Mouse (Mus musculus) neural tube, embryonic 15.5 days (tissue): ENCODE measurements around the gene Irgc1. TPM values are rescaled to one million over a fixed set of nuclear protein-coding genes. Genes with fewer than 3 reads are reported as not detected.

ENCODE experiments used
- ATAC-seq: fragments of 200-750 bp; cut with Nextera tagmentation; 2 replicates; pipeline ENCODE4 v1.8.0; 2017; ENCODE audit warnings: mild to moderate bottlenecking, moderate TSS enrichment, moderate library complexity; ENCODE audit not compliant: low FRiP score
- H3K27ac ChIP-seq: fragments of 300-500 bp; sonication (generic); replicated peaks from 2 replicates; pipeline ENCODE4 v1.5.1; 2015; ENCODE audit warnings: mild to moderate bottlenecking, inconsistent platforms
- H3K27me3 ChIP-seq: fragments of 300-500 bp; sonication (generic); replicated peaks from 2 replicates; pipeline ENCODE4 v1.6.1; 2015; ENCODE audit warnings: inconsistent platforms
- H3K36me3 ChIP-seq: fragments of 300-500 bp; sonication (generic); 2 replicates; pipeline ENCODE4 v1.6.1; 2015; ENCODE audit warnings: inconsistent platforms
- H3K4me1 ChIP-seq: fragments of 300-500 bp; sonication (generic); 2 replicates; pipeline ENCODE4 v1.6.1; 2015; ENCODE audit warnings: inconsistent platforms
- H3K4me2 ChIP-seq: fragments of 300-500 bp; sonication (generic); 2 replicates; pipeline ENCODE4 v1.6.1; 2015; ENCODE audit warnings: inconsistent platforms, mild to moderate bottlenecking, moderate library complexity
- H3K4me3 ChIP-seq: fragments of 300-500 bp; sonication (generic); replicated peaks from 2 replicates; pipeline ENCODE4 v1.5.1; 2015; ENCODE audit warnings: mild to moderate bottlenecking, inconsistent platforms
- H3K9ac ChIP-seq: fragments of 300-500 bp; sonication (generic); replicated peaks from 2 replicates; pipeline ENCODE4 v1.6.1; 2015; ENCODE audit warnings: mild to moderate bottlenecking, inconsistent platforms
- H3K9me3 ChIP-seq: fragments of 300-500 bp; sonication (generic); replicated peaks from 2 replicates; pipeline ENCODE4 v1.6.1; 2016; ENCODE audit warnings: inconsistent platforms
- WGBS: fragments of 180-500 bp; shearing (Covaris S2); methylation state at CpG from one replicate; pipeline ENCODE4 v1.1.7; 2015; ENCODE audit warnings: mixed read lengths; 5-methylcytosine and 5-hydroxymethylcytosine counted together
- polyA plus RNA-seq: library from polyadenylated mRNA; unstranded; fragments of >200 nt; fragmentation: Nextera tagmentation; extraction: Ambion mirVana; gene quantifications from 2 replicates; pipeline ENCODE4 v1.2.1, GENCODE M21; 2015

The Irgc1 gene
- polyA plus RNA-seq, 1 experiment from 2014 or later: not detected

GRCm38 (mm10) chr7:24469126-24469525 is 17.0 kb upstream of the Irgc1 start:
- no peaks in the 10 kb centered on the region for H3K27me3 ChIP-seq
- H3K27ac ChIP-seq: no peak overlapping the region
- H3K9ac ChIP-seq: no peak overlapping the region
- no peaks in the 10 kb centered on the region for H3K9me3 ChIP-seq
- H3K36me3 ChIP-seq: no peaks in the 10 kb centered on the region
- H3K4me2 ChIP-seq: no peak overlapping the region
- WGBS: 79% methylated on average over 3 of the region's 3 CpGs
- no peak for ATAC-seq
- H3K4me1 ChIP-seq: 0 out of 2 replicates have a peak, but pooled peaks cover under 1% of the 10 kb centered on the region
- no peak overlapping the region for H3K4me3 ChIP-seq

GRCm38 (mm10) chr7:24467886-24468285 is 15.8 kb upstream of the Irgc1 start:
- H3K4me1 ChIP-seq: peaks cover 4% of the 10 kb centered on the region
- no peaks in the 10 kb centered on the region for H3K27me3 ChIP-seq
- H3K4me2 ChIP-seq: no peak overlapping the region
- H3K36me3 ChIP-seq: no peaks in the 10 kb centered on the region
- 83% methylated on average over 5 of the region's 5 CpGs for WGBS
- H3K27ac ChIP-seq: no peak overlapping the region
- H3K4me3 ChIP-seq: no peak overlapping the region
- ATAC-seq: no peak
- no peaks in the 10 kb centered on the region for H3K9me3 ChIP-seq
- H3K9ac ChIP-seq: no peak overlapping the region

- WGBS: 92% methylated on average over 6 of the region's 6 CpGs
- ATAC-seq: no peak
- Histone ChIP-seq H3K27me3 (no peaks in the 10 kb centered on the region), H3K4me1 (peaks cover 11% of the 10 kb centered on the region), H3K9ac (no peak overlapping the region), H3K27ac (no peak overlapping the region), H3K4me3 (no peak overlapping the region), H3K9me3 (no peaks in the 10 kb centered on the region), H3K4me2 (no peak overlapping the region), H3K36me3 (no peaks in the 10 kb centered on the region)
Measured at GRCm38 (mm10) chr7:24466835-24467234, 14.7 kb upstream of the Irgc1 start.

GRCm38 (mm10) chr7:24462388-24463319 is 10.6 kb upstream of the Irgc1 start, which contains the start of gene Plaur:
Gene Plaur (plus strand): TSS chr7:24462484.
- H3K4me1 ChIP-seq: peaks cover 11% of the 10 kb centered on the region
- peak within 1 kb of the TSS; percentile 45 for H3K4me2 ChIP-seq
- H3K4me3 ChIP-seq: peak within 1 kb of the TSS; percentile 14
- H3K27me3 ChIP-seq: no peaks in the 10 kb centered on the region
- H3K9ac ChIP-seq: no peak within 1 kb of the TSS
- H3K36me3 ChIP-seq: no peaks in the 10 kb centered on the region
- WGBS: 6% methylated on average over 27 of the region's 27 CpGs
- H3K27ac ChIP-seq: no peak within 1 kb of the TSS
- ATAC-seq: peak; percentile 38
- no peaks in the 10 kb centered on the region for H3K9me3 ChIP-seq

GRCm38 (mm10) chr7:24461376-24462051 is 9.4 kb upstream of the Irgc1 start:
- Histone ChIP-seq H3K4me2 (no peak overlapping the region), H3K9me3 (no peaks in the 10 kb centered on the region), H3K36me3 (no peaks in the 10 kb centered on the region), H3K27ac (no peak overlapping the region), H3K4me1 (peaks cover 11% of the 10 kb centered on the region), H3K9ac (no peak overlapping the region), H3K27me3 (no peaks in the 10 kb centered on the region), H3K4me3 (no peak overlapping the region)
- 61% methylated on average over 14 of the region's 14 CpGs for WGBS
- no peak for ATAC-seq

GRCm38 (mm10) chr7:24459843-24460242 is 7.7 kb upstream of the Irgc1 start:
- peaks cover 11% of the 10 kb centered on the region for H3K4me1 ChIP-seq
- H3K27me3 ChIP-seq: no peaks in the 10 kb centered on the region
- no peak for ATAC-seq
- 54% methylated on average over 3 of the region's 3 CpGs for WGBS
- H3K27ac ChIP-seq: no peak overlapping the region
- no peak overlapping the region for H3K4me3 ChIP-seq
- H3K9me3 ChIP-seq: no peaks in the 10 kb centered on the region
- H3K36me3 ChIP-seq: no peaks in the 10 kb centered on the region
- H3K4me2 ChIP-seq: no peak overlapping the region
- H3K9ac ChIP-seq: no peak overlapping the region

GRCm38 (mm10) chr7:24459440-24459839 is 7.3 kb upstream of the Irgc1 start:
- Histone ChIP-seq H3K4me3 (no peak overlapping the region), H3K36me3 (no peaks in the 10 kb centered on the region), H3K4me1 (peaks cover 11% of the 10 kb centered on the region), H3K4me2 (no peak overlapping the region), H3K27ac (no peak overlapping the region), H3K9me3 (no peaks in the 10 kb centered on the region), H3K9ac (no peak overlapping the region), H3K27me3 (no peaks in the 10 kb centered on the region)
- no peak for ATAC-seq
- WGBS: 91% methylated on average over 5 of the region's 5 CpGs

GRCm38 (mm10) chr7:24457726-24458370 is 5.8 kb upstream of the Irgc1 start:
- Histone ChIP-seq H3K9me3 (no peaks in the 10 kb centered on the region), H3K27me3 (no peaks in the 10 kb centered on the region), H3K9ac (no peak overlapping the region), H3K4me3 (no peak overlapping the region), H3K4me2 (no peak overlapping the region), H3K36me3 (no peaks in the 10 kb centered on the region), H3K27ac (no peak overlapping the region), H3K4me1 (peaks cover 6% of the 10 kb centered on the region)
- 56% methylated on average over 10 of the region's 10 CpGs for WGBS
- ATAC-seq: no peak

- Histone ChIP-seq H3K4me2 (no peak overlapping the region), H3K9me3 (no peaks in the 10 kb centered on the region), H3K4me1 (no peaks in the 10 kb centered on the region), H3K27ac (no peak overlapping the region), H3K9ac (no peak overlapping the region), H3K36me3 (no peaks in the 10 kb centered on the region), H3K4me3 (no peak overlapping the region), H3K27me3 (no peaks in the 10 kb centered on the region)
- WGBS: 84% methylated on average over 5 of the region's 5 CpGs
- ATAC-seq: no peak
Measured at GRCm38 (mm10) chr7:24455726-24456125, 3.6 kb upstream of the Irgc1 start.

GRCm38 (mm10) chr7:24454199-24454598 is 2.1 kb upstream of the Irgc1 start:
- 75% methylated on average over 2 of the region's 2 CpGs for WGBS
- Histone ChIP-seq H3K9ac (no peak overlapping the region), H3K4me1 (no peaks in the 10 kb centered on the region), H3K27ac (no peak overlapping the region), H3K27me3 (no peaks in the 10 kb centered on the region), H3K36me3 (no peaks in the 10 kb centered on the region), H3K9me3 (no peaks in the 10 kb centered on the region), H3K4me3 (no peak overlapping the region), H3K4me2 (no peak overlapping the region)
- ATAC-seq: no peak

GRCm38 (mm10) chr7:24450585-24451017 is 1.5 kb downstream of the Irgc1 start:
- Histone ChIP-seq H3K4me1 (no peaks in the 10 kb centered on the region), H3K4me3 (no peak overlapping the region), H3K4me2 (no peak overlapping the region), H3K27me3 (no peaks in the 10 kb centered on the region), H3K27ac (no peak overlapping the region), H3K9me3 (no peaks in the 10 kb centered on the region), H3K9ac (no peak overlapping the region), H3K36me3 (no peaks in the 10 kb centered on the region)
- 69% methylated on average over 9 of the region's 9 CpGs for WGBS
- ATAC-seq: no peak
